Mouse (Mus musculus): ENCODE results near the gene Crygc.
A peak's percentile ranks its signal among the peaks of the same experiment; 100 is the strongest.

Gene Crygc

GRCm38 (mm10) chr1:65109756-65110435 is 36.4 kb upstream of the Crygc start:
- Histone ChIP-seq H3K9me3 (ENCODE audit: low read length) (no peaks in the 10 kb centered on the region), H3K4me1 (replicated peaks; ENCODE audit: low read depth, low read length) (peaks cover 33% of the 10 kb centered on the region), H3K36me3 (ENCODE audit: insufficient read depth, low read length) (no peaks in the 10 kb centered on the region), H3K27me3 (ENCODE audit: insufficient read depth, low read length) (no peaks in the 10 kb centered on the region), H3K4me3 (replicated peaks; ENCODE audit: low read length) (peak overlapping the region; percentile 73)
- TF ChIP-seq NANOG (IDR thresholded peaks at IDR 0.05; ENCODE audit: borderline replicate concordance, low read length) (no peak), CTCF (conservative IDR thresholded peaks at IDR 0.05; ENCODE audit: low read length) (no peak), POU5F1 (IDR thresholded peaks at IDR 0.05; ENCODE audit: borderline replicate concordance, low read length) (no peak)

GRCm38 (mm10) chr1:65109196-65109595 is 35.7 kb upstream of the Crygc start:
- Histone ChIP-seq H3K9me3 (ENCODE audit: low read length) (no peaks in the 10 kb centered on the region), H3K4me1 (replicated peaks; ENCODE audit: low read depth, low read length) (peaks cover 33% of the 10 kb centered on the region), H3K36me3 (ENCODE audit: insufficient read depth, low read length) (no peaks in the 10 kb centered on the region), H3K4me3 (replicated peaks; ENCODE audit: low read length) (peak overlapping the region; percentile 73), H3K27me3 (ENCODE audit: insufficient read depth, low read length) (no peaks in the 10 kb centered on the region)
- TF ChIP-seq NANOG (IDR thresholded peaks at IDR 0.05; ENCODE audit: borderline replicate concordance, low read length) (no peak), CTCF (conservative IDR thresholded peaks at IDR 0.05; ENCODE audit: low read length) (no peak), POU5F1 (IDR thresholded peaks at IDR 0.05; ENCODE audit: borderline replicate concordance, low read length) (no peak)

DNA sequence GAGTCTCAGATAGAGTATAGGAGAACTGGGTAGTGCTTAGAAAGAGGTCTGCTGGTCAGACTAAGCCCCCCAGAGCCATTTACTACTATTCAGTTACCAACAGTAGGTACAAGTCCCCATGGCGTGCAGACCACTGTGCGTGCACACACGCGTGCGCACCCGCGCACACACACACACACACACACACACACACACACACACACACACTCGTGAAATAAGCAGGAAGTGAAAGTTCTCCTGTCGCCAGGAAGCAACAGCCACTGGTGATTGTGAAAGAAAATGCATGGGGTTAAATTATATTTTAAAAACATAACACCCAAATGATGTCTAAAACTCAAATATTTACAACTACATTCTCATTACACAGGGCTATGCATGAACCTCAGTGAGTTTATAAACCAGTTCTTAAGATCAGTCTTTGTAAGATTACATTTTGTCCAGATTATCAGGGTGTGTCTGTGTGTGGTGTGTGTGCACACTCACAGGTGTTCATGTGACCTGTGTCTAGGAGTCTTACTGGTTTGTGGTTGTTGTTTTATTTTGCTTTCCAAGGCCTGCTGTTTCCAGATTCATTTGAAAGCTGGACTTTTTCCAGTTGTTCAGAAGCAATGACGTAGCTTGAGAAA is 34.3 kb upstream of the Crygc start:
- TF ChIP-seq POU5F1 (IDR thresholded peaks at IDR 0.05; ENCODE audit: borderline replicate concordance, low read length) (no peak), CTCF (conservative IDR thresholded peaks at IDR 0.05; ENCODE audit: low read length) (no peak), NANOG (IDR thresholded peaks at IDR 0.05; ENCODE audit: borderline replicate concordance, low read length) (no peak)
- Histone ChIP-seq H3K36me3 (ENCODE audit: insufficient read depth, low read length) (no peaks in the 10 kb centered on the region), H3K9me3 (ENCODE audit: low read length) (no peaks in the 10 kb centered on the region), H3K4me3 (replicated peaks; ENCODE audit: low read length) (no peak overlapping the region), H3K27me3 (ENCODE audit: insufficient read depth, low read length) (peaks cover 4% of the 10 kb centered on the region; the same call in 1 of the 2 replicates), H3K4me1 (replicated peaks; ENCODE audit: low read depth, low read length) (peaks cover 30% of the 10 kb centered on the region)

- Histone ChIP-seq H3K4me3 (replicated peaks; ENCODE audit: low read length) (peak within 1 kb of the TSS; percentile 51), H3K27me3 (ENCODE audit: insufficient read depth, low read length) (peaks cover 10% of the 10 kb centered on the region), H3K9me3 (ENCODE audit: low read length) (no peaks in the 10 kb centered on the region), H3K36me3 (ENCODE audit: insufficient read depth, low read length) (no peaks in the 10 kb centered on the region), H3K4me1 (replicated peaks; ENCODE audit: low read depth, low read length) (peaks cover 6% of the 10 kb centered on the region)
- TF ChIP-seq POU5F1 (IDR thresholded peaks at IDR 0.05; ENCODE audit: borderline replicate concordance, low read length) (no peak), NANOG (IDR thresholded peaks at IDR 0.05; ENCODE audit: borderline replicate concordance, low read length) (no peak), CTCF (conservative IDR thresholded peaks at IDR 0.05; ENCODE audit: low read length) (no peak)
Observed at GRCm38 (mm10) chr1:65103273-65103672, 29.8 kb upstream of the Crygc start, which contains the start of gene Cryga. Gene Cryga (minus strand): TSS chr1:65103373.

GRCm38 (mm10) chr1:65096953-65097352 is 23.5 kb upstream of the Crygc start:
- Histone ChIP-seq H3K36me3 (ENCODE audit: insufficient read depth, low read length) (no peaks in the 10 kb centered on the region), H3K27me3 (ENCODE audit: insufficient read depth, low read length) (peaks cover under 1% of the 10 kb centered on the region; the same call in 1 of the 2 replicates), H3K4me1 (replicated peaks; ENCODE audit: low read depth, low read length) (no peaks in the 10 kb centered on the region), H3K9me3 (ENCODE audit: low read length) (no peaks in the 10 kb centered on the region), H3K4me3 (replicated peaks; ENCODE audit: low read length) (no peak overlapping the region)
- TF ChIP-seq NANOG (IDR thresholded peaks at IDR 0.05; ENCODE audit: borderline replicate concordance, low read length) (no peak), POU5F1 (IDR thresholded peaks at IDR 0.05; ENCODE audit: borderline replicate concordance, low read length) (no peak), CTCF (conservative IDR thresholded peaks at IDR 0.05; ENCODE audit: low read length) (no peak)

- H3K4me3 ChIP-seq (replicated peaks; ENCODE audit: low read length): no peak overlapping the region
- no peaks in the 10 kb centered on the region for H3K27me3 ChIP-seq (ENCODE audit: insufficient read depth, low read length)
Observed at GRCm38 (mm10) chr1:65091566-65091965, 18.1 kb upstream of the Crygc start.

DNA sequence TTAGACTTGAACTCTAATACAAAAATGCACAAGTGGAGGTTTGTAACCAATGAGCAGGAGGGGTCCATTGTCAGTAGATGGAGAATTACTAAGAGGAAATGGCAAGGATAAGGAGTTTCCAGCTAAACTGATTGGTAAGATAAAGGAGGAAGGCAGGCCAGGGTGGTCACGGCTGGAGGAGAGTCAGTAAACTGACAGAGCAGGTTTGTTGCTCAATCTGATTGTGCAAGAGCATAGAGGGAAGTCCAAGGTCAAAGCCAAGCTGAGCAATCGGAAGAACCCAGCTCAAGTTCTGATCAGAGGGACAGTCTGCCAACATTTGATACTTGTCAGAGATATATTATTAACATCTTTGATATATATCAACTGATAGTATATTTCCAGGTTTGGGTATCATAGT is 16.9 kb upstream of the Crygc start:
- no peaks in the 10 kb centered on the region for H3K9me3 ChIP-seq (ENCODE audit: low read length)
- TF ChIP-seq NANOG (IDR thresholded peaks at IDR 0.05; ENCODE audit: borderline replicate concordance, low read length) (no peak), CTCF (conservative IDR thresholded peaks at IDR 0.05; ENCODE audit: low read length) (no peak), POU5F1 (IDR thresholded peaks at IDR 0.05; ENCODE audit: borderline replicate concordance, low read length) (no peak)
- H3K36me3 ChIP-seq (ENCODE audit: insufficient read depth, low read length): no peaks in the 10 kb centered on the region
- H3K4me3 ChIP-seq (replicated peaks; ENCODE audit: low read length): no peak overlapping the region
- no peaks in the 10 kb centered on the region for H3K4me1 ChIP-seq (replicated peaks; ENCODE audit: low read depth, low read length)
- H3K27me3 ChIP-seq (ENCODE audit: insufficient read depth, low read length): no peaks in the 10 kb centered on the region

More at GRCm38 (mm10) chr1:65091566-65091965, 18.1 kb upstream of the Crygc start:
- Histone ChIP-seq H3K36me3 (ENCODE audit: insufficient read depth, low read length) (no peaks in the 10 kb centered on the region), H3K9me3 (ENCODE audit: low read length) (no peaks in the 10 kb centered on the region), H3K4me1 (replicated peaks; ENCODE audit: low read depth, low read length) (no peaks in the 10 kb centered on the region)
- TF ChIP-seq NANOG (IDR thresholded peaks at IDR 0.05; ENCODE audit: borderline replicate concordance, low read length) (no peak), POU5F1 (IDR thresholded peaks at IDR 0.05; ENCODE audit: borderline replicate concordance, low read length) (no peak), CTCF (conservative IDR thresholded peaks at IDR 0.05; ENCODE audit: low read length) (no peak)

DNA sequence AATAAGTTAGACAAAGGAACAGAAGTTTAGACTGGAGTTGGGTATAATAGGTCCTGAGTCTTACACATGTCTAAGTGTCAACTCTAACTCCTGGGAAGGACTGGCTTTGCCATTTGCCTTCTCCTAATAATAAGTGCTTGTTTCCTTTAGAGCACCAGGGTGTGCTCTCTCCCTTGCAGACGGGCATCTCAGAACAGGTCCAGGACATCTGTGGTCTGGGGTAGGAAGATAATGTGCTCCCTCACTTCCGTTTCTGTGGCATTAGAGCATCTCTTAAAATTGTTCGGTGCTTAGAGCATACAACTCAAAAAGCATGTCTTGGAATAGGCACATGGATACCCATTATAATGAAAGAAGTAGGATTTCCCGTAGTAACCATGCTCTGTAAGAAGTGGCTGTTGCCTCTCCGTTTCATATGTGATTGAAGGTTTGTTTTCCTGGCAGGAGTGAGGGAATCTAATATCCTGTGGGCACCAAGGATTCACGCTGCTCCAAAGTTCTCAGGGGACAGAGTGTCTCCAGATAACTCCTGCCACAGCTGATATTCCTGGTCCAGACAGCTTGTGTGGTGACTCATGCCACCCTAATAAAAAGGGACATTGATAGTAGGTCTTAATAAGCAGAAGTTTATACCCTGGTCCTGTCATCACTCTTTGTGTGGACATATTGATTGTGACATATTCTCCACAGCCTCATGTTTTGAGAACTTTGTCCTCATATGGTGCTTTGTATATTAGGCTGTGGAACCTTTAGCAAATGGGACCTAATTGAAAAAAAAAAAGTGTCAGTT is 15.3 kb upstream of the Crygc start:
- Histone ChIP-seq H3K9me3 (ENCODE audit: low read length) (no peaks in the 10 kb centered on the region), H3K4me3 (replicated peaks; ENCODE audit: low read length) (no peak overlapping the region), H3K27me3 (ENCODE audit: insufficient read depth, low read length) (no peaks in the 10 kb centered on the region), H3K36me3 (ENCODE audit: insufficient read depth, low read length) (no peaks in the 10 kb centered on the region), H3K4me1 (replicated peaks; ENCODE audit: low read depth, low read length) (no peaks in the 10 kb centered on the region)
- no peak for TF ChIP-seq CTCF (conservative IDR thresholded peaks at IDR 0.05; ENCODE audit: low read length)
